Mouse (Mus musculus): ENCODE data around the gene Jph4. TPM values are rescaled to one million over a fixed set of nuclear protein-coding genes. Genes with fewer than 3 reads are reported as not detected.

Gene Jph4
- polyA plus RNA-seq, 1 experiment from 2014 or later = 0.31 TPM

DNA sequence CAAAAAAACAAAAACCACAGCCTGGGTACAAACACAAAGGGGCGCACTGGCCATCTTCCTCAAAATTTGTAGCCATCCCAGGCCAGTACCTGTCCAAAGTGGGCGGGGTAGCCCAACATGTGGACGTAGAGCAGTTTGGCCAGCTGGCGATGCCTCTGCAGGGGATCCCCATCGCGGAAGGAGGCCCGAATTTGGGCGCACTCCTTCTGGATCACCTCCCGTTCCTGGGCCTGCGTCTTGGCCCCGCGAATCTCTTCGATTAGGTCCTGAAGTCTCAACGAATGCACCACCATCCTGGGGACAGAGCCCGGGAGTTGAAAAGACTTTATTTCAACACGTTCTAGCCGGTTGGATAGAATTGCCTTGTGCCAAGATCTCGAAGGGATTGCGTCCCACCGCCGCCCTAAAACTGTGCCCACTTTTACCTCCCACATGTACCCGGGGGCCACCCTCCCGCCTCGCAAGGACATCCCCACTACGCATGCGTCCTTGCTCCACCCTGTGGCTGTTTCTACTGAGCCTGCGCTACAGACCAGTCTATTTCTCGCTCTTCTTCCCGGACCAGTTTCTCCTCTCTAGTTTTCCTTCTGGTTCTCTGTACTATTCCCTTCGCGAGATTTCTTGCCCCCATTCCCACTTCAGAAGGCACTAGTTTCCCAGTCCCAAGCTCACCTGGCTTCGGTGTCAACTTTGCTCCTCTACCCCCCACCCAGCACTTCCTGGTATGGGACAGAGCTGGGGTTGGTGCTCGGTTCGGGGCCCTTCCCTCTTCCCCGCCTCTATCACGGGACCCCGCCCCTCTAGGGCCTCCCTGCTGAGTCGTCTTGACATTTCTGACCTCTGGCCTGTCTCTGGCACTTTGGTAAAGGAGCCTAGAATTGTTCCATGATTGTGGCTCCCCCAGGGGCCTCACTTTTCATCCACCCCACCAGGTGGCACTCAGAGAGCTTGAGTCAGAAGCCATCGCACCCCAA is 10.6 kb downstream of the Jph4 start, which contains the start of gene Ap1g2:
Gene Ap1g2 (minus strand): TSS at position 758 of the 974 bp plus-strand sequence.
- under 1% methylated on average over 39 of the region's 39 CpGs for WGBS
- Histone ChIP-seq H3K36me3 (0 out of 2 replicates have a peak, but pooled peaks cover 4% of the 10 kb centered on the region), H3K4me2 (peak within 1 kb of the TSS; percentile 97), H3K27ac (replicated peaks) (peak within 1 kb of the TSS; percentile 56), H3K4me3 (peak within 1 kb of the TSS; percentile 64), H3K9me3 (no peaks in the 10 kb centered on the region), H3K9ac (peak within 1 kb of the TSS; percentile 83), H3K4me1 (peaks cover 26% of the 10 kb centered on the region), H3K27me3 (replicated peaks) (peaks cover 55% of the 10 kb centered on the region)
- peak; percentile 38; the same call in 1 of the 2 replicates for ATAC-seq (ENCODE audit: extremely low read depth, insufficient number of reproducible peaks, low FRiP score, low TSS enrichment)

DNA sequence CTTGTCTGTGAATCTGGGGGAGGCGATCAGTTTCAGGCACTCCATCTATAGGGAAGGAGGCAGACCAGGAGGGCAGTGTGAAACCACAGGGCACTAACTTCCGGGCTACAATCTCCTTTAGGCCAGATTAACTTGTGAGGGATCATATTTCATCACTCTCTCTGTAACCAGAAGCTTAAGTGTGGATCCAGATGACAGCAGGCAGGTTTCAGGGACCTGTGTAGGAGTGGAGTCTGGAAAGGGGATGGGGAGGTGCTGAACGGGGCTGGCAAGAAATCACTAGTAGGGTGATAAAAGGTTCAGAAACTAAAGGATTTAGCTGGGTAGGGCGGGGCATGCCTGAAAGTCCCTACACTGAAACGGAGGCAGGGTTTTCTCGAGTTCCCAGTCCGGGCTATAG is 11.3 kb downstream of the Jph4 start:
- ATAC-seq (ENCODE audit: extremely low read depth, insufficient number of reproducible peaks, low FRiP score, low TSS enrichment) = no peak
- 5% methylated on average over 7 of the region's 7 CpGs for WGBS
- peaks cover 48% of the 10 kb centered on the region for H3K27me3 ChIP-seq (replicated peaks)

DNA sequence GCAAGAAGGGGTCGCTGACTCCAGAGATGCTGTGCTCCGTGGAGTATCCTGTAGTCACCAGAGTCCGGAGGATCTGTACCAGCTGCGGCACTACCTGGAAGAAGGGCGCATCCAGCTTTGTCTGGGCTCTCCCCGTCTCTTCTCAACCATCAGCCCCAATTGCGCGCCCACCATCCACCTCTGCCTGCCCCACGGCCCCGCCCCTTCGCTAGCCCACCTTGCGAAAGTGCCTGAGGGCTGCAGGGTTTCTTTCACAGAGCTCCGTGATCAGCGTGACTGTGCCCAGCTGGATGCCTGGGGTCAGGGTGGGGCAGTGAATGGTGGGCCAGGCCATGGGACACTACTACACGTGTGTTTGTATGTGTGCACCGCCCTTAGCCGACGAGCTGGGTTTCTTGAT is 12.4 kb downstream of the Jph4 start:
- Histone ChIP-seq H3K27ac (replicated peaks) (no peak overlapping the region), H3K36me3 (peaks cover 10% of the 10 kb centered on the region), H3K4me1 (peaks cover 24% of the 10 kb centered on the region), H3K9ac (no peak overlapping the region), H3K4me2 (no peak overlapping the region), H3K4me3 (no peak overlapping the region), H3K27me3 (replicated peaks) (peaks cover 38% of the 10 kb centered on the region), H3K9me3 (no peaks in the 10 kb centered on the region)
- ATAC-seq (ENCODE audit: extremely low read depth, insufficient number of reproducible peaks, low FRiP score, low TSS enrichment) = no peak
- 79% methylated on average over 18 of the region's 18 CpGs for WGBS

More for the DNA sequence above, 11.3 kb downstream of the Jph4 start:
- Histone ChIP-seq H3K9me3 (no peaks in the 10 kb centered on the region), H3K36me3 (0 out of 2 replicates have a peak, but pooled peaks cover 4% of the 10 kb centered on the region), H3K27ac (replicated peaks) (no peak overlapping the region), H3K4me2 (peak overlapping the region; percentile 97), H3K9ac (peak overlapping the region; percentile 83), H3K4me3 (peak overlapping the region; percentile 64), H3K4me1 (peaks cover 26% of the 10 kb centered on the region)

DNA sequence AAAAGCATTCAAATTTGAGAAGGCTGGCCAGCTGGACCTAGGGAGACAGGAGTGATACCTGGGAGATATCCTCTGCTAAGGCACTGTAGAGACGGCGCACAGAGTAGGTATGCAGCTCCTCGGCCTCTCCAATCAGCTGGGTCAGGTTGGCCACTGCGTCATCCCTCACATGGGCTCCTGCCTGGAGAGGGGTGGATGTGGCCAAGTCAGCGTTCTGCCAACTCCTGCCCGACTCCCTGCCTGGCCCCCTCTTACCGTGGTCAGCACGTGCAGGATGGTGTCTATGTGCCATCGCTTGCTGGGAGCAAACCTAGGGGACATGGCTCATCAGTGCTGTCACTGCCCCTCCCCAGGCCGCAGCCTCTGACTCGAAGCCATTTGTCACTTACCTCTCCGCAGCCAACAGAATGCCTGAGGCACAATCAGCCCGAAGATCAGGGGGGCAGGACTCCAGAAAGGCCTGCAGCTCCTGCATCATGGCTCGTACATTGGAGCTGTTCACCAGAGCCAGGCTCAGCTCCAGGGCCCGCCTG is 14.4 kb downstream of the Jph4 start:
- 70% methylated on average over 15 of the region's 15 CpGs for WGBS
- Histone ChIP-seq H3K4me1 (peaks cover 20% of the 10 kb centered on the region), H3K9ac (no peak overlapping the region), H3K9me3 (no peaks in the 10 kb centered on the region), H3K27ac (replicated peaks) (no peak overlapping the region), H3K27me3 (replicated peaks) (peaks cover 18% of the 10 kb centered on the region), H3K4me2 (no peak overlapping the region), H3K36me3 (peaks cover 30% of the 10 kb centered on the region), H3K4me3 (no peak overlapping the region)
- no peak for ATAC-seq (ENCODE audit: extremely low read depth, insufficient number of reproducible peaks, low FRiP score, low TSS enrichment)

DNA sequence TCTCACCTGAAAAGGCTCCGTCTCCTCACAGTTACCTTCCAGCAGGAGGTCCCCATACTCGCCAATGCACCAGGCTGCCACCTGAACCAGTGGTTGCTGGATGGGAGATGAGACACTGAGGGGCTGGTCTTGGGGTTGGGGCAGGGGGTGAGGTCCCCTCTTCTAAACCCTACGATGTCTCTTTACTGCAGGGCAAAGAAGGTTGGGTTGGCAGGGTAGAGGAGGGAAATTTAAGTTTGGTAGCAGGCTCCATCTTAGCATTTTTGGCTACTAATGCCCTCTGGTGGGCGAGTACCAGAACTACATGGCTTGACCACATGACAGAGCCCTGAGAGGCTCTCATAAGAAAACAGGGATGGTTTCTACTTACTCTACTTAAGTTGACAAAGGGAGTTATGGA is 15.1 kb downstream of the Jph4 start:
- peaks cover 13% of the 10 kb centered on the region; the same call in 1 of the 2 replicates for H3K27me3 ChIP-seq (replicated peaks)
- 47% methylated on average over 4 of the region's 4 CpGs for WGBS
- peaks cover 27% of the 10 kb centered on the region for H3K4me1 ChIP-seq
- peaks cover 32% of the 10 kb centered on the region for H3K36me3 ChIP-seq
- no peaks in the 10 kb centered on the region for H3K9me3 ChIP-seq
- no peak overlapping the region for H3K4me3 ChIP-seq
- no peak overlapping the region for H3K4me2 ChIP-seq
- no peak overlapping the region for H3K9ac ChIP-seq
- ATAC-seq (ENCODE audit: extremely low read depth, insufficient number of reproducible peaks, low FRiP score, low TSS enrichment) = no peak
- H3K27ac ChIP-seq (replicated peaks) = no peak overlapping the region

DNA sequence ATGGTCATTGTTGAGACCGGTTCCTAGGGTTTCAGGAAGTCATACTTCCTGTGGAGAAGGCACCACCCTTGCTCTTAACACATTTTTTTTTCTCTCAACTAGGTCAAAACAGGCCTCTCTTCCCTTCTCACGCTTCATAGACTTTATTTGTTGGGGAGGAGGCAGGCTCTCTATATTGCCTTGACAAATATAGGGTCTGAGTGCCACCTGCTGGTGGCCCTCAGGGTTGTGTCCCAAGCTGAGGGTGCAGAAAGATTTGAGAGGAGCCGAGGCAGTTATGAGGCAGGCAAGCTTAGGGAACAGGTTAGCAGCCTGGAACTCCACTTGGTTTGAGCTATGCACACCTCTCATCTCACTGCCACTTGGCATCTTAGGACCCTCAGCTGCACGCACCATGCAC is 18.7 kb downstream of the Jph4 start:
- Histone ChIP-seq H3K27me3 (replicated peaks) (peaks cover 7% of the 10 kb centered on the region; the same call in 1 of the 2 replicates), H3K9me3 (no peaks in the 10 kb centered on the region), H3K36me3 (peaks cover 32% of the 10 kb centered on the region), H3K4me1 (peaks cover 32% of the 10 kb centered on the region), H3K4me3 (no peak overlapping the region), H3K9ac (no peak overlapping the region), H3K4me2 (no peak overlapping the region), H3K27ac (replicated peaks) (peak overlapping the region; percentile 66)
- ATAC-seq (ENCODE audit: extremely low read depth, insufficient number of reproducible peaks, low FRiP score, low TSS enrichment) = no peak
- WGBS = 62% methylated on average over 4 of the region's 4 CpGs

DNA sequence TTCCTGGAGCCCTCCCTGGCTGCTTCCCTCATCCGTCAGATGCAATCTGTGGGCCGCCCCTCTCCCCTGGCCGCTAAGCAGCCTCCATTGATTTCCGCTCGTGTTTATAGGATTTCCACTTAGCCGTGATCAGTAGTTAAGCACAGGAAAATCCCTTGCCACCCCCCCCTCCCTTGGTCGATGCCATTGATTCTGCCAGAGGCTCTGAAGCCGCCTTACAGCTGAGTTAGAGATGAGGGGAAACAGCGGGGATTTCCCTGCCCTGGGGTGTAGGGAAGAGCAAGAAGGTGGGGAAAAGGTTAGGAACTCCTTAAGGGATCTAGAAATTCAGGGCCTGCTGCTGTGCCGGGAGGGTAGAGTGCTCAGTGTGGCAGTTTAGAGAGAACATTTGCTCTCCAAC is 19.1 kb downstream of the Jph4 start:
- no peak for ATAC-seq (ENCODE audit: extremely low read depth, insufficient number of reproducible peaks, low FRiP score, low TSS enrichment)
- H3K27ac ChIP-seq (replicated peaks) = peak overlapping the region; percentile 66
- H3K36me3 ChIP-seq = peaks cover 30% of the 10 kb centered on the region
- peaks cover 32% of the 10 kb centered on the region for H3K4me1 ChIP-seq
- H3K4me3 ChIP-seq = no peak overlapping the region
- 0 out of 2 replicates have a peak overlapping the region, but pooled peaks have one; percentile 19 for H3K9ac ChIP-seq
- H3K9me3 ChIP-seq = no peaks in the 10 kb centered on the region
- WGBS = 65% methylated on average over 10 of the region's 10 CpGs
- H3K27me3 ChIP-seq (replicated peaks) = peaks cover 3% of the 10 kb centered on the region; the same call in 1 of the 2 replicates
- no peak overlapping the region for H3K4me2 ChIP-seq

DNA sequence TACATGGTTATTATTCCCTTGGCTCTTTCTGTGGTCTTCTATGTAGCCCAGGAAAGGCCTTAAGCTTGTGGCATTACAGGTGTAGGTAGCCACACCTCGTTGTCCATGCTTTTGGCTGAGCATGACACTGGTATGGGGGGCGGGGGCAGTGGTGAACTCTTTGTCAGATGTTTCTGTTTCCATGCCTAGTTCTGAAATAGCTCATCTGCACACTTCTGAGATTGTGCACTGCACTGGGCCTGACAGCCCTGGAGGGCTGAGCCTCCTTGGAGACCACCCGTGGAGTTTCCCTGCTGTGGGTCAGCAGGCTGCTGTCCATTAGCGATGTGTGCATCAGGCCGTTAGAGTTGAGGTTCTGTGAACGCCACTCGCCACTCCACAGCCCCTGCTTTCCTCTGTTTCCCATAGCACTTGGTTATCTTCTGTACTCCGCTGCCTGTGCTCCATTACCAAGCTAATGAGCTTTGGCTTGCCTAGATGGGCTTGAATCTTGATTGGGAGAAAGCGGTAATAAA is 20.1 kb downstream of the Jph4 start:
- H3K27ac ChIP-seq (replicated peaks) = no peak overlapping the region
- ATAC-seq (ENCODE audit: extremely low read depth, insufficient number of reproducible peaks, low FRiP score, low TSS enrichment) = no peak
- peak overlapping the region; percentile 3; the same call in 1 of the 2 replicates for H3K4me2 ChIP-seq
- H3K9me3 ChIP-seq = no peaks in the 10 kb centered on the region
- no peak overlapping the region for H3K4me3 ChIP-seq
- peaks cover 27% of the 10 kb centered on the region for H3K36me3 ChIP-seq
- H3K27me3 ChIP-seq (replicated peaks) = no peaks in the 10 kb centered on the region
- peaks cover 32% of the 10 kb centered on the region for H3K4me1 ChIP-seq
- H3K9ac ChIP-seq = peak overlapping the region; percentile 50; the same call in 1 of the 2 replicates
- WGBS = 58% methylated on average over 9 of the region's 9 CpGs

DNA sequence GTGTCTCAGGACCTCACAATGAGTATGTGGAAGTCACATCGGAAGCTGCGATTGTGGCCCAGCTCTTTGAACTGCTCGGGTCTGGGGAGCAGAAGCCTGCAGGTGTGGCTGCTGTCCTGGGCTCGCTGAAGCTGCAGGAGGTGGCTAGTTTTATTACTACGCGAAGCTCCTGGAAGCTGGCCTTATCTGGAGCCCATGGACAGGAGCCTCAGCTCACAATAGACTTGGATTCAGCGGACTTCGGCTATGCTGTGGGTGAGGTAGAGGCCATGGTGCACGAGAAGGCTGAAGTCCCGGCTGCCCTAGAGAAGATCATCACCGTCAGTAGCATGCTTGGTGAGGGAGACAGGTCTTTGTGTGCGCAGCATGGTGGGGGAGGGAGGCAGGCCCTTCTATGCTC is 21.1 kb downstream of the Jph4 start:
- H3K27me3 ChIP-seq (replicated peaks) = 0 out of 2 replicates have a peak, but pooled peaks cover 4% of the 10 kb centered on the region
- H3K27ac ChIP-seq (replicated peaks) = no peak overlapping the region
- H3K9ac ChIP-seq = peak overlapping the region; percentile 89
- WGBS = 71% methylated on average over 12 of the region's 12 CpGs
- peak overlapping the region; percentile 82 for H3K4me2 ChIP-seq
- ATAC-seq (ENCODE audit: extremely low read depth, insufficient number of reproducible peaks, low FRiP score, low TSS enrichment) = no peak
- peaks cover 27% of the 10 kb centered on the region for H3K36me3 ChIP-seq
- peak overlapping the region; percentile 81 for H3K4me3 ChIP-seq
- no peaks in the 10 kb centered on the region for H3K9me3 ChIP-seq
- H3K4me1 ChIP-seq = peaks cover 40% of the 10 kb centered on the region

DNA sequence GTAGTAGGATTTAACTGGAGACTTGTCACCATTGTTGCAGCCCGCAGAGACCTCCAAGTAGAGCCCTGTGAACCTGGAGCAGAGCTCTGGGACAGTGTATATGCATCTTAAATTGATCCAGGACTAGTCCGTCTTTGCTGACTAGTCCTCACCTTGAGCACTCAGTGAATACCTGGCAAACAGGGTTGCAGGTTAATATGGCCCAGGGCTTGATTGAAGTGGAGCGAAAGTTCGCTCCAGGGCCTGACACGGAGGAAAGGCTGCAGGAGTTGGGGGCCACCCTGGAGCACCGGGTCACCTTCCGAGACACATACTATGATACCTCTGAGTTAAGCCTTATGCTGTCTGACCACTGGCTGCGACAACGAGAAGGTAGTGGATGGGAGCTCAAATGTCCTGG is 21.5 kb downstream of the Jph4 start:
- WGBS = 49% methylated on average over 9 of the region's 9 CpGs
- Histone ChIP-seq H3K36me3 (peaks cover 27% of the 10 kb centered on the region), H3K9me3 (no peaks in the 10 kb centered on the region), H3K4me3 (peak overlapping the region; percentile 81), H3K27me3 (replicated peaks) (0 out of 2 replicates have a peak, but pooled peaks cover 4% of the 10 kb centered on the region), H3K4me2 (peak overlapping the region; percentile 82), H3K9ac (peak overlapping the region; percentile 89), H3K4me1 (peaks cover 41% of the 10 kb centered on the region), H3K27ac (replicated peaks) (peak overlapping the region; percentile 75)
- ATAC-seq (ENCODE audit: extremely low read depth, insufficient number of reproducible peaks, low FRiP score, low TSS enrichment) = no peak

DNA sequence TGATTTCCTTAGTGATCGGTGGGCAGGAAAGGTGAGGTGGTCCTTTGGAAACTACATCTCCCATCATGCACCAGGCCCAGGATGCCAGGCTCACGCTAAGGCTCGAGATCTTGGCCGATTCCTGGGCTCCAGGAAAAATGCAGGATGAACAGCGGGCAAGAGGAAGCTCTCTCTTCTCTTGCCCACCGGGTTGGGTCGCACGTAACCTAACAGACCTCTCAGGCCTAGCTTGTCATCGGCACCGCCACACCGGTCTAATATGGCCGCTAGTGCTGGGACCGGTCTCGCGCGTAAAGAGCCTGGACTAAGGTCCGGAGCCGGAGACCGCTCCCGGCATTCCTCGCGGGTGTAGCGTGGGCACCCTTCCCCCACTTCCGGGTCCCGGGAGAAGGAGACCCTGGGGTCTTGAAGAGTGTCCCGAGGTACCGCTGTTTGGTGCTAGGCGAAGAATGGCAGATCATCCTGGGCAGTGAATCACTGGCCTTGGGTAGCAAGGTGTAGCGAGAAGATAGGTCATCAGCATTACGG is 22.0 kb downstream of the Jph4 start, which contains the start of gene Thtpa:
Gene Thtpa (plus strand): TSS at position 81 of the 528 bp plus-strand sequence.
- H3K36me3 ChIP-seq = peaks cover 26% of the 10 kb centered on the region
- peak within 1 kb of the TSS; percentile 75 for H3K27ac ChIP-seq (replicated peaks)
- under 1% methylated on average over 30 of the region's 30 CpGs for WGBS
- peak within 1 kb of the TSS; percentile 89 for H3K9ac ChIP-seq
- H3K9me3 ChIP-seq = no peaks in the 10 kb centered on the region
- 0 out of 2 replicates have a peak, but pooled peaks cover 4% of the 10 kb centered on the region for H3K27me3 ChIP-seq (replicated peaks)
- peak within 1 kb of the TSS; percentile 82 for H3K4me2 ChIP-seq
- H3K4me1 ChIP-seq = peaks cover 42% of the 10 kb centered on the region
- H3K4me3 ChIP-seq = peak within 1 kb of the TSS; percentile 81
- peak; percentile 38; the same call in 1 of the 2 replicates for ATAC-seq (ENCODE audit: extremely low read depth, insufficient number of reproducible peaks, low FRiP score, low TSS enrichment)

Measured in heart, embryonic 13.5 days (tissue).